Mouse (Mus musculus) splenic B cell, adult 2 months (primary cell): Measurements from ENCODE around the gene Gm10778.
"Not testable (repeated sequence)": the region's sequence is repeated elsewhere in the genome, so short reads cannot be mapped to it uniquely, and the experiment has no call there.

Experiments
- DNase-seq: peaks from one replicate; pipeline ENCODE4 v3.0.0-alpha.2; 2011; ENCODE audit warnings: low read depth, low spot score
- H3K27me3 ChIP-seq: 2 replicates; pipeline ENCODE4 v1.6.1; 2012; ENCODE audit warnings: mild to moderate bottlenecking, low read length, moderate library complexity, mixed read lengths; ENCODE audit not compliant: control insufficient read depth, poor library complexity, insufficient read depth, severe bottlenecking
- H3K36me3 ChIP-seq: 2 replicates; pipeline ENCODE4 v1.6.1; 2012; ENCODE audit warnings: mild to moderate bottlenecking, low read length, moderate library complexity, mixed read lengths; ENCODE audit not compliant: control insufficient read depth, poor library complexity, insufficient read depth, severe bottlenecking

Gm10778 gene

DNA sequence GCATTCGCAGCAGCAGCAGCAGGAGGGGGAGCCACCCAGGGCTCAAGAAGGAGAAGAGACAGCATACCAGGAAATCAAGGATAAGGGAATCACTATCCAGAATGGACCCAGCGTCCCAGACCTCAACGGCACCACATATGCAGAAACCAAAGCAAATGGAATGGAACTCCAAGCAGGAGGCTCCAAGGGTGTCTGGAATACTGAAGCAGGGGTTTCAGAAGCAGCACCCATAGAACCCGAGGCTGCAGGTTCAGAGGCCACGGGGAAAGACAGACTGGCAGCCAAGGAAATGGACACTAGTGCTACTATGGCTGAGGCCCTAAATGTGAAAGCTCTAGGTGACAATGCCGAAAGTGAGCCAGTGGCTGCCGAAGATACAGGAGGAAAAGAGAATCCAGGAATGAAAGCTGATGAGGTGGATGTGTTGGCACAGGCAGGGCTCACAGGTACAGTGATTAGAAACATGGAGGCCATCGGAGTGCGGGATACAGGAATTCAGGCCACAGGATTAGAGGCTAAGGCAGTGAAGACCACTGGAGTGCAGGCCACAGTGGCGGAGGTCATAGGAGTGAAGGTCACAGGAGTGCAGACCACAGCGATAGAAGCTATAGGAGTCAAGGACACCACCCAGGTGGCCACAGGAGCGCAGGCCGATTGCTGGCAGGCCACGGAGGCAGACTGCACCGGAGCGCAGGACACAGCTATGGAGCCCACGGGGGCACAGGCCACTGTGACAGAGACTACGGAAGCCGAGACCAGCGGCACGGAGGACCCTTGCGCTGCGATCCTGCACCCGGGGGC lies 6.0 kb upstream of the Gm10778 start:
- DNase-seq: no peak
- Histone ChIP-seq H3K36me3 (no peaks in the 10 kb centered on the region), H3K27me3 (no peaks in the 10 kb centered on the region)

GRCm38 (mm10) chr10:81643449-81644055 lies 5.3 kb upstream of the Gm10778 start:
- peak; percentile 97 for DNase-seq
- Histone ChIP-seq H3K36me3 (no peaks in the 10 kb centered on the region), H3K27me3 (no peaks in the 10 kb centered on the region)

DNA sequence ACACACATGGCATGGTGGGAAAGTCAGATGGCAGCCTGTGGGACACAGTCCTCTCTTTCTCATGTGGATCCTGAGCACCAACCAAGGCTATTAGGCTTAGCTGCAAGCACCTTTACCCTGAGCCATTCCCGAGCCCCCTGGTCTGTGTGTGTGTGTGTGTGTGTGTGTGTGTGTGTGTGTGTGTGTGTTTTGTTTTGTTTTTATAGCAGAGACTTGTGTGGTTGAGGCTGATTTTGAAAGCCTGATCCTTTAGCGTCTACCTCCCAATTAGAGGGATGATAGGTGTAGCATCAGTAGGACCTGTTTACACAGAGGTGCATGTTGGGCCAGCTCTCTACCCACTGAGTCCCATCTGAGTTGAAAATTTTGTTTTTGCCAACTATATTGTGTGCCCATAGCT lies 4.7 kb upstream of the Gm10778 start:
- Histone ChIP-seq H3K27me3 (no peaks in the 10 kb centered on the region), H3K36me3 (no peaks in the 10 kb centered on the region)
- DNase-seq: no peak

DNA sequence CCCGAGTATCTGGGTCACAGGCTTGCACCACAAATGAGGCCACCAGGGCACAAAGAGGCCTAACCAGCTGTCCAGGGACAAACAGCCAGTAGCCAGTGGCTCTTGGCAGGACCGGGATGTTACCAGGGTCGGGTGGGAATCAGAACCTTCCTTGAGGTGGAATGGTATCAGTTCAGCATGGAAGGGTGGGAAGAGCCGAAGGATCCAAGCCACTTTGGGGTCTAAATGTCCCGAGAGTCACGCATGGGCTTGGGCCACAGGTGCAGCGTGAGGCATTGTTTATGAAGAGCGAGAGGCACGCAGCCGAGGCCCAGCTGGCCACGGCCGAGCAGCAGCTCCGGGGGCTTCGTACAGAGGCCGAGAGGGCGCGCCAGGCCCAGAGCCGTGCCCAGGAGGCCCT lies 4.1 kb upstream of the Gm10778 start:
- H3K36me3 ChIP-seq: no peaks in the 10 kb centered on the region
- no peak for DNase-seq
- H3K27me3 ChIP-seq: no peaks in the 10 kb centered on the region

- DNase-seq: no peak
These were observed 3.5 kb upstream of the Gm10778 start for GRCm38 (mm10) chr10:81645391-81645790.

DNA sequence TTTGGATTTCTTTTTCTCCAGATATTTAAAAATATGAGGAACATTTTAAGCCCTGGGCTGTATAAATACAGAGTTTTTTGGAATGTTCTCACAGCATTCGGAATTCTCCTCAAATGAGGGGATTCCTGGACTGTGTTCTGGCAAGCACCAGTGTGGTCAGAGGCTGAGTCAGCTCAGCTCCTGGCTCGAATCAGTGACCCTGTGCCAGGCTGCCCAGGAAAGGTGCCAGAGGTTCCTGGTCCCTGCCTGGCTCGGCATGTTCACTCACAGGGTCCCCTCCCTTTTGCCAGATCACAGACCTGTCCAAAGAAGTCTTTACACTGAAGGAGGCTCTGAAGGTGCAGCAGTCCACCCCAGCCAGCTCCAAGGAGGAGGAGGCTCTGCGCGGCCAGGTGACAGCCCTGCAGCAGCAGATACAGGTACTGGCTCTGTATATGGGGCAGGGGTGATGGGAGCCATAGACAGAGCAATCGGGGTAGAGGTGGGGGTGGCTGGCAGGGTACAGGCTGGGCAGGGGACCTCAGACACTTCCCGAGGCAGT lies 2.8 kb upstream of the Gm10778 start:
- H3K36me3 ChIP-seq: no peaks in the 10 kb centered on the region
- H3K27me3 ChIP-seq: no peaks in the 10 kb centered on the region
- no peak for DNase-seq

More at GRCm38 (mm10) chr10:81645391-81645790, 3.5 kb upstream of the Gm10778 start:
- Histone ChIP-seq H3K36me3 (no peaks in the 10 kb centered on the region), H3K27me3 (no peaks in the 10 kb centered on the region)

DNA sequence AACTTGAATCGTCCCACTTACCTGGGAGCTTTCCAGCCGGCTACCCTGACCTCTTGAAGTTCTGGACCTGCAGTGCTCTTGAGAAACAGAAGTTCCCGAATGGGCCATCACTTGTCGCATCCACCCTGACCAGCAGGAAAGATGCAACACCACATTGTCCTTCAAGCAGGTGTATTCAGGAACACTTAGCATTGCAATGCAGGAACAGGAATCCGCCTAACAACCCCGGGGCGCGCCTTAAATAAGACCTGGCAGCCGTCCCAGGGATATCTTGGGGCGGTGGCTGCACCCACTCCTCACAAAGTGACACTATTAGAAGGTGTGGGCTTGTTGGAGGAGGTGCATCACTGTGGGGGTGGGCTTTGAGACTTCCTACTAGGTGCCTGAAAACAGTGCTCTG lies 6.3 kb downstream of the Gm10778 start:
- Histone ChIP-seq H3K27me3 (no peaks in the 10 kb centered on the region), H3K36me3 (no peaks in the 10 kb centered on the region; the same call in 1 of the 2 replicates)
- DNase-seq: no peak

- H3K36me3 ChIP-seq: no peaks in the 10 kb centered on the region; the same call in 1 of the 2 replicates
- no peaks in the 10 kb centered on the region for H3K27me3 ChIP-seq
- no peak for DNase-seq
These were observed 7.3 kb downstream of the Gm10778 start for GRCm38 (mm10) chr10:81656174-81656573.

- not testable (repeated sequence) for H3K36me3 ChIP-seq, H3K27me3 ChIP-seq, DNase-seq
These were observed 38.3 kb downstream of the Gm10778 start for GRCm38 (mm10) chr10:81687114-81687513.

GRCm38 (mm10) chr10:81704531-81705301 lies 55.9 kb downstream of the Gm10778 start, which contains the start of gene Zfp433:
Gene Zfp433 (plus strand): TSS chr10:81704825.
- not testable (repeated sequence) for H3K27me3 ChIP-seq, DNase-seq, H3K36me3 ChIP-seq
